Mouse (Mus musculus) cerebellum, adult 11-12 months (tissue): ENCODE measurements around the gene Tef.
A peak's percentile ranks its signal among the peaks of the same experiment; 100 is the strongest.

Experiments used
- DNase-seq: peaks from one replicate; pipeline ENCODE4 v3.0.0; 2022

Tef gene

DNA sequence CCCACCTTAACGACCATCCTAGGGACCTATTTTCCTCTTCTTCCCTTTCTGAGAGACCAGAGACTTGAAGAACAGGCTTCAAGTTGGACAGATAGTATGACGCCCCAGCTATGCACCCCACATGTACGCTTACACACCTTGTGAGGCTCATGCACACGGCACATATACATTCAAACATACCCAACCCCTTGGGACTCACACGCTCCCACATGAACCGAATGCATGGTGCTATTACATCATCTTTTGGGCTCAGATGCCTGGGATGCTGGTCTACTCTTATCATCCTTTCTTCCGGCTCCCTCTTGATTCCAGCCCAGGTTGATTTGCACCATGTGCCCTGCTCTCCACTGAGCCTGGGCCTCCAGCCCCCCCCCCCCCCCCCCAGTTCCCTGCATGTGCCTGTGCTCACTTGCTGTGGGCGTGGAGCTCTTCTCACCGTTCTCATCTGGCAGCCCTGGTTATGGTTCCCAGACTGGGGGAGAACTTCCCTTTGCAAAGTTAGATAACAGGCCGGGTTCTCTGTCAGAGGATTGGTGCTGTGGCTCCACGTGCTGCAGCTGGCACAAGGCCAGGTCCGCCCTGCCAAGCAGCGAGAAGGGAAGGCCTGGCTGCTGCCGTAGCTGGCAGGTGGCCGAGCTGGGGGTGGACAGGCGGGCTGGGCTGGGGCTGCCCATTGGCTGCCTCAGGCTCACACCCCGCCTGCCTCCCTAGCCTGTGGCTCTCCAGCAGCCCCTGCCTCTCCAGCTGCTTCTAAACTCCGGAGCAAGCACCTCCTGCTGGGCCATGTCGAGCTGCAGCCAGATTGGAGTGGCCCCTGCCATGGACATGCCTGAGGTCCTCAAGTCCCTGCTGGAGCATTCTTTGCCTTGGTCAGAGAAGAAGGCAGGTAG, at the start of gene Tef:
Tef (plus strand) TSS at position 421 of the 890 bp plus-strand sequence.
- DNase-seq = peak; percentile 100

DNA sequence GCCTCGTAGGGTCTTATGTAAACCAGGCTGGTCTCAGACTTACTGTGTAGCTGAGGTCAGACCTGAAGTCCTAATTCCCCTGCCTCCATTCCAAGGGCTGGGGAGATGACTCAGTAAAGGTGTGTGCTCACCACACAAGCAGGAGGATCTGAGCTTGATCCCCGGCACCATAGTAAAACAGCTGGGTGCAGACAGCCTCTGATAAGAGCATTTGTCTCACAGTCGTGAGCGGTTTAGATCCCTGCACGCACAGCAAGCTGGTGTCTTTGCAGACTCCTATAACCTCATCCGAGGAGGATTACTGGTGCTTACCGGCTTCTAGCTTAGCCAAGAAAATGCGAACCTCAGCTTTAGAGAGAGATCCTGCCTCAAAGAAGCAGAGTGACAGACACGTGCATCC, 48.6 kb upstream of the Tef start:
- DNase-seq = no peak

DNA sequence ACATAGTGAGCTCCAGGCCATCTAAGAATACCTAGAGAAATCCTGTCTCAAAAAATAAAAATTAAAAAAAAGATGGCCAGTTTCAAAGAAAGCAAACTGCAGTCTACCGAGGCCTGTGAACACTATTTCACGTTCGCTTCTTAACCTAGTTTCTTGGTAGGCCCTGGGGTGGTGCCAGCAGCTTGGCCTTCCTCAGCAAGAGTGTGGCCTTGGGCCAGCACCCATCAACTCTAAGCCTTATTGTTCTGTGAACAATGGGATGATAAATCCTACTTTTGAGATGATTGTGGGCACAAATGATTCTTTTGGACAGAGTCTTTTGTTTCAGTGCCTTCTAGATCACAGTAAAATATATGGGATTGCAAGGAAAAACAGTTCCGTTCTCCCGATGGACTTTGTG, 43.5 kb upstream of the Tef start:
- peak; percentile 56 for DNase-seq

DNA sequence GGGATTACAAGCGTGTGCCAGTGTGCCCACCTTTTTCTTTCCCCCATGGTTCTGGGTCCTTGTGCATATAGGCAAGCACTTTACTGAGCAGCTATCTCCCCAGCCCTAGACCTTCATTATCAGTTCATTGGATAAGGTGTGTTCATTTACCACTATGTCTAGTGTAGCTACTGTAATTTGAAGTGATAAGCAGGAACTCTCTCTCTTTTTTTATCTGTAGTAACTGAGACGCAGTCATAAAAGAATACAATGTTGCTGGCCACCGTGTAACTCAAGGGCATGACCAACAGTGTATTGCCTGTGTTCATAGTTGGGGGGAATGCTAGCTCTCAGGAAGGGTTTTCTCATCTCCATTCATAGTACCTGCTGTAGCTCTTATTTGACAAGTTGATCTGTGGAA, 42.7 kb upstream of the Tef start:
- no peak for DNase-seq

DNA sequence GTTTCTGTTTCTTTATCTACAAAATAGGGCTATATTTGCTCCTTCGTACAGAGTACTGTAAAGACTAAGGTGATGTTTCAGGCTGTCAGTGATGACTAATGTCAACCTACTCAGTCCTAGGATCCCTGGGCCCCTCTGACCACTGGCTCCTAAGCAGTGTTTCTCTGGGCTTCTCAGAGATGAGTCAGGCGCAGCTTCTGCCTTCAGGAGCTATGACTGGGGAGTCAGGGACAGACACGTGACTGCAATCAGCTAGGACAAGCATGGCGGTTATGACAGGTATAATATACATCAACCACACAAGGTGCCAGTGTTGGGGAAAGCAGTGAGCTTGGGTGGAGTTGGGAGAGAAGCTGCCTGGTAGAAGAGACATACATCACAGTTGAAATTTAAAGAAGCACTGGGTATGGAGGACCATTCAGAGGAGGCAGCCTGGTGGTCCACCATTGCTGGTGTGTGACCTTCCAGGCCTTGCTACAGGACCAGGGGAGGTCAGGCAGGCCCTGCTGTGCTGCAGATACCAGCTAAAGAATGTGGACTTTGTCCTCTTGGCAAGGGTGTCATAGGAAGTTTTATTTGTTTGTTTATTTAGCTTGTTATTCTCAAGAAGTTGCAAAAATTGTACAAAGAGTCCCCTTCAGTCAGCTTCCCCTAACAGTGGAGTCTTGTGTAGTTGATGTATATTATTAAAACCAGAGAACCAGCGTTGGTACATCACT, 41.7 kb upstream of the Tef start:
- DNase-seq = no peak

DNA sequence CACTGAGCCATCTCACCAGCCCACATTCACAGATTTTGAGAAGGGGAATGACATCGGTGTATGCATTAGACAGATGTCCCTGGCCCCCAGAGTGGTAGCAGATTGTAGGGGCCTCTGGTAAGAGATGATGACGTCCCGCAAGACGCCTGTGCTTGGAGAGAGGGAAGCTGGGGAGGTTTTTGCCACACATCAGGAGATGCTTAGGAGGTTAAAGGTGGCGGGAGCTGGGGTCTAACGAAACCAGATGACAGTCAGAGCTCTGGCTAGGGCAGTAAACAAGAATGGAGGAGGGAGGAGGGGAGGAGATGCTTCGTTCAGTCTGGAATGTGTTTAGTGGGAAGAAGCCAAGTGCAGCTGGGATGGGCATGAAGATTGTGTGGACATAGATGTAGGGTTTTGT, 40.8 kb upstream of the Tef start:
- no peak for DNase-seq

DNA sequence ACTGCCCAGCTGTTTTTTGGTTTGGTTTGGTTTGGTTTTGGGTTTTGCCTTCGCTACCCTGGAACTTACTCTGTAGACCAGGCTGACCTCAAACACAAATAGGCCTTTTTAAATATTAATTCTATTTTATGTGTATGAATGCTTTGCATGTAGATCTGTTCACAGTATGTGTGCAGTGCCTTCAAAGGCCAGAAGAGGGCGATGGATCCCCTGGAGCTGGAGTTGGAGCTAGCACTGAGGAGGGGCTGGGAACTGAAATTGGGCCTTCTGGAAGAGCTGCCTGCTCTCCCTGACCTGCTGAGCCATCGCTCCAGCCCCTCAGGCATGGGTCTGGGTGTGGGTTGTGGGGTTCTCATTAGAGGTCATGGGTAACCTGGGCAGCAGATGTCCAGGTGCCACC, 40.3 kb upstream of the Tef start:
- no peak for DNase-seq

DNA sequence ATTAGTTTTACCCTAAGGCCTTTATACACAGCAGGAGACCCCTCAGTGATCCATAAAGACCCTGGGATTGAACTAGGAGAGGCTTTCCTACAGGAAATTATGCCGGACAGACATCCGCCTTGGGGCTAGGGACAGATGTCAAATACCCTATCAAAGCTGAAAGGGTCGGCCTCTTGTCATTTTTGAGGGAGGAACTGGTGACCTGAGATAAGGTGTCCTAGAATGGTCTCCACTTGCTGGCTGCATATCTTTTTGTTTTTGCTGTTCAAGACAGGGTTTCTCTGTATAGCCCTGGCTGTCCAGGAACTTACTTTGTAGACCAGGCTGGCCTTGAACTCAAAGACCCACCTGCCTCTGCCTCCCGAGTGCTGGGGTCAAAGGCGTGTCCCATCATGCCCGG, 37.6 kb upstream of the Tef start:
- DNase-seq = no peak

DNA sequence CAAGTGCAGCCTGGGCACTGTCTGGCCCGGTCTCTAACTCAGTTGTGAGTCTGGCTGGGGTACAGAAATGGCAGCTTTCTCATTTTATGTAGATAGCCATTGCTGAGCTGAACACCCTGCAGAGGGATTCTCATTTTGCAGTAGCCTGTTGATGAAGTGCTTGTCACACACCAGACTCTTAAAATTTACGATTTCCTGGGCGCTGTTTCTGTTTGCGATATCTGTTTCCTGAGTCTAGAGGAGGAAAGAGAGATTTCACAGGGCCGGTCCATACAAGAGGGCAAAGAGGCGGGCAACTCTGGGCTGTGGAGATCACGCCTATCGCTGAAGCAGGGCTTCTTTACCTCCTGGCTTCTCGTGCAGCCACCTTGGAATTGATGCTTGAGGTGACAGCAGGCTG, 36.6 kb upstream of the Tef start:
- DNase-seq = no peak

DNA sequence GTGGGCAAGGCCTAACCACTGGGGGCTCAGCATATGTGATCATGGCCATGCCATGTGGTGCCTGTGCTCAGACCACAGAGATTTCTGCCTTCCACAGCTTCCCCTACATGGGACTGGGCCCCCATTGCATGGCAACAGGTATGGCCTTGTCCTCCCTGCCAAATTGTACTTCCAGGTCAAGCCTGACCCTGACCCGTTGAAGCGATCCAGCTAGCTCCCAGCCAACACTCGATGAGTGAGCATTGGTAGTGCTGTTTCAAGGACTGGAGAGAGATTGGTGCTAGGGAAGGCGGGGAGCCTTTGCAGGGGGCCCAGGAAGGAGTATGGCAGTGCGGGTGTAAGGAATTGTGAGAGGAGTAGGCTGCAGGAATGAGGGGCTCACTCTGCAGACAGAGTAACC, 35.8 kb upstream of the Tef start:
- no peak for DNase-seq

DNA sequence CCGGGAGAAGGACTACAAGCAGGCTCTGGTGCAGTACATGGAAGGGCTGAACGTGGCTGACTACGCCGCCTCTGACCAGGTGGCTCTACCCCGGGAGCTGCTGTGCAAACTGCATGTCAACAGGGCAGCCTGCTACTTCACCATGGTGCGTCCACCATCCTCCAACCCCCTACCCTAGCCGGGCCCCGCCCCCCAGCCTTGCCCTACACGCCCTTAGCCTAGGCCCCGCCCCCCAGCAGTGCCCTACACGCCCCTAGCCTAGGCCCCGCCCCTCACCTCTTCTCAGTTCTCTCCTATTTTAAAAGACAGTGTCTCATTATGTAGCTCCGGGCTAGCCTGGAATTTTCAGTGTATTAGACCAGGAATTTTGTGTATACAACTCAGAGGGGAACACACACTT, 33.2 kb upstream of the Tef start:
- DNase-seq = no peak

DNA sequence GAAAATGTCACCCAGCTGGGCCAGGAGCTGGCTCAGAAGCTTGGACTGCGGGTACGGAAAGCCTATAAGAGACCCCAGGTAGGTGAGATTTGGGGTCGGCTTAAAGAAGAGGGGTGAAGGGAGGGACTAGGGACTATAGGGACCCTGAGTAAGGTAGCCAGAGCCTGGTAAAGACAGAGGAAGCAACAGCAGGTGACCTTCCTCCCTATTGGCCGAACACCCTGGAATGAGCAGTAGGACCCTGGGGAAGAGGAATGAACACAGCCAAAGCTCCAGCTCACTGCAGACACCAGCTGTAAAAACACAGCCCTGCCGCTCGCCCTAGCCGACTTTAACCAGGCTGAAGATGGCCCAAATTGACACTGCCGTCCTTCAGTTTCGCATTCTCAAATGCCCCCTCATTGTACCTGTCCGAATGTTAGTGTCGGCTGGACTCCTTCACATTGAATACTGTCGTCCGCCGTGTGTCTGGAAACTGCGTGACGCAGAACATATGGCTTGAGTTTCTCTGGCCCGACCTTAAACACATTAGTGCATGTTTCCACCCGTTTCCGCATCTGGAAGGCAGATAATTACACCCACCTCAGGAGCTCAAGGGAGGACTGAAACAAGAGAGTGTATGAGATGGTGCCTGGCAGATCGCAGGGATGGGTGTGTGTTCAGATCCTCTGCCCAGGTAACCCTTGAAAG, 29.6 kb upstream of the Tef start:
- no peak for DNase-seq

DNA sequence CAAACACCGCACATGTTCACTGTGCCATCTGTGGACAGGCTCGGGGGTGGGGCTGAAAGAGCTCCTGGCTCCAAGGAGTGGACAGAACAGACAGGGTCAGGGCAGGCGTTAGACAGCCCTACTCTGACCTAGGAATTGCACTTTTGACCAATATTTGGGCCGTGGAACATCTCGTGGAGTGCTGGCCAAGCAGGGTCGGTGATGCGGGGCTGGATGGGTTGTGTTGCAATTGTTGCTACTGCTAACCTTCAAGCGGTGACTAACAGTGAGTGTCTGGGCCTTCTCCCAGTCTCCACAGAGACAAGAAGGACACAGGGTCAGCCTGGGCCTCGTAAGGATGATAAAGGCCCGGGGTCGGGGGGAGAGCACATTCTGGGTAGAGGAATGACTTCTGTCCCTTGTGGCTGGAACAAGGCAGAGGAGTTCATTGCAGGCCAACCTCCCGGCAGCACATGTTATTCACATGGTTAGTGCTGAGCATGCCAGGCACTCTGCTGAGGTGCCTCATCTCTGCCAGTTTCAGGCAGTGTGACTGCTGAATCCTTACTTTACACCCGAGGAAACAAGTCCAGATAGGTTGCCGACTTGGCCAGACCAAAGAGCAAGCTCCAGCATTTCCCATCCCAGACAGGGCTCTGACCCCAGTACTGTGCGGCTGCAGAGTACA, 27.6 kb upstream of the Tef start:
- DNase-seq = peak; percentile 58

DNA sequence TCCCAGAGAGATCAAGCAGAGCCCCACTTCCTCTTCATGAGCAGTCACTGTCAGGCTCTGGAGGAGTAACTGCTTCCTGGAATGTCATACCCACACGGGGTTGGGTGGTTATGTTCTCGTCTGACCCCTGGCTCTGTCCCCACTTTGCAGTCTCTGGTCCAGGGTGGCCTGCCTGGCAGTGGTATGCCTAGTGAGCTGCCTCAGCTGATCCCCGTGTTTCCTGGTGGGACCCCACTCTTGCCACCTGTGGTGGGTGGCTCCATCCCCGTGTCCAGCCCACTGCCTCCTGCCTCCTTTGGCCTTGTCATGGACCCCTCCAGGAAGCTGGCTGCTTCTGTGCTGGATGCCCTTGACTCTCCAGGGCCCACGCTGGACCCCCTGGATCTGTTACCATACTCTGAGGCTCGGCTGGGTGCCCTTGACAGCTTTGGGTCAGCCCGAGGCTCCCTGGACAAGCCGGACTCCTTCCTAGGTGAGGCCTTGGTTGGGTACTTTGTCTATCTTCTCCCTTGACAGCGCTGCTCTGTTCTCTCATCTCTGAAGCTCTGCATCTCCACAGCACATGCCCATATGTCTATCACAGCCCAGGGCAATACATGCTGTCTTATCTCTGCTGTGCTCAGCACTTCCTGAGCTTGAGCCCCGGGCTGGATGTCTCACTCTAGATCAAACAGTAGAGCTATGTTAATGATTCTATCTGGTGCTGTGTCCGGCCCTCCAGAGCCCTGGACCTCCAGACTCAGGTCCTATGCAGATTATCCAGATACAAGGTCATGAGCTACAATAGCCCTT, 25.4 kb upstream of the Tef start:
- no peak for DNase-seq

DNA sequence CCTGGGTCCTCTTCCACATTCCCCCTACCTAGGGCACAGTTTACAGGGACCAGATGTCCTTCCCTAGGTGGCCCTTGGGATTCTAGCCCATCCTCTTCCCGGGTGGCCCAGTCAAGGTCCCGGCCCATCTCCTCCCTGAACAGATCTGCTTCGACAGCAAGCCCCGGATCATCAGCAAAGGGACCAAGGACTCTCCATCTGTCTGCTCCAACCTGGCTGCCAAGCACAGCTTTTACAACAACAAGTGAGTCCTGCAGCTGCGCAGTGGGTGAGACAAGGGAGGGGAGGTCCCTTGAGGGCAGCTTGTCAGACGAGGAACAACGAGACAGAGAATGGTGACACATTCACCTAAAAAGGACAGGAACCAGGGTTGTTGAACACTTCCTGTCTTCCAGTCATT, 20.4 kb upstream of the Tef start:
- DNase-seq = peak; percentile 78

DNA sequence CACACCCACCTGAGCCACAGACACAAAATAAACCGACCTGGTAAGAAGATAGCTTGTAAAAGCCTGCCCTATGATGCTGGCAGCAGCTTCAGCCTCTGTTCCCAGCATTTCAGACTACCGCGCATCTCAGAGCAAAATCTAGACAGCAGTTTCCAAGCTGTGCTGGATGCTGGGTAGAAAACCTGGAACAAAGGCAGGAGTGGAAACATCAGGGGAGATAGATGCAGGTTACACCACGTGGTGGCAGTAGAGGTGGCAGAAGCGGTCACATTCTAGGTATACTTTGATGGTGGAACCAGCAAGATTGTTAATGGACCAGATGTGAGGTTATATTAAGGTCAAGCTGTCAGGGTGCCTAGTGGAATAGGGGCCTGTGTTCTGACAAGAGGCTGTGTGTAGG, 17.5 kb upstream of the Tef start:
- DNase-seq = no peak

DNA sequence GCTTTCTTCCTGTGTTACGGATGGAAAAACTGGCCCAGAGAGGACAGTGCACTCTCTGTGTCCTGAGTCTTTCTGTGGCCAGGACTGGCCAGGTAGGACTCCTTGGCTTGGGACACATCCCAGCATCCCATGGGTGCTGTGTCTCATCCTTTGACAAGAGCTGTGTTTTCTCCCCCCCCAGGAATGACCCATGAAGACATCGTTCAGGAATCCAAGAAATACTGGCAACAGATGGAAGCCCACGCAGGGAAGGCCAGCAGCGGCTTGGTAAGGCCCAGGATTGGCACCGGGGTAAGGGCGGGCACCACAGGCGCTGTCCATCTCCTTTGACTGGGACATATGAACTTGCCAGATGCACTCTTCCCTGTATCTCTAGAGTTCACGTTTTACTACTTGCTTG, 16.5 kb upstream of the Tef start:
- DNase-seq = peak; percentile 67

DNA sequence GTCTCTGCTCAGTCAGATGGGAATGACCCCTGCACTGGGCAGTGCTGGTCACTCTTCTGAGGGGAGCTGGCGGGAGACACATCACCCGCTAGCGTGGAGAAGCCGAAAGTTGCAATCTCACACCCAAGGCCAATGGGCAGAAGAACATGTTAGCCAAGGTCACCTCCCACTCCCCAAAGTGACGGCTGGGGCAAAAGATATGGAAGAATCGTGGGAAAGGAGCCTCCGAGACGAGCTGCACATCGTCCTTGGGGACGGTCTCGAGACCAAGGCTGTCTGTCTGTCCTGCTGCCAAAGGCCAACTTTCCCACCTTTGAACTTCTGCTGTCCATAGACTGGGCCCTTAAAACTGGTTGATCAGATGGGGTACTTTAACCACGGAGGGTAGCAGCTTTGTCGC, 14.7 kb upstream of the Tef start:
- no peak for DNase-seq

DNA sequence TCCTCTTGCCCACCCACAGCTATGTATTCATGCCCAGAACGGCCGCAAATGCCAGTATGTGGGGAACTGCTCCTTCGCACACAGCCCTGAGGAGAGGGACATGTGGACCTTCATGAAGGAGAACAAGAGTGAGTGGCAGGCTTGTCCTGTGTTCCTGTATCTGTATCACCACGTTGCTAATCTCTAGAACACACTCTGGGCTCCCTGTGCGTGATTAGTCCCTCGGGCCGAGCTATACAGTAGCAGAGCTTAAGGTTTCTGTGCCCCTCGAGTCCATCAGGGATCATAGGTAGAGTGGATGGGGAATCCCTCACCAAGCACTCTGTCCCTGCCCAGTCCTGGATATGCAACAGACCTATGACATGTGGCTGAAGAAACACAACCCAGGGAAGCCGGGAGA, 9.8 kb upstream of the Tef start:
- no peak for DNase-seq

DNA sequence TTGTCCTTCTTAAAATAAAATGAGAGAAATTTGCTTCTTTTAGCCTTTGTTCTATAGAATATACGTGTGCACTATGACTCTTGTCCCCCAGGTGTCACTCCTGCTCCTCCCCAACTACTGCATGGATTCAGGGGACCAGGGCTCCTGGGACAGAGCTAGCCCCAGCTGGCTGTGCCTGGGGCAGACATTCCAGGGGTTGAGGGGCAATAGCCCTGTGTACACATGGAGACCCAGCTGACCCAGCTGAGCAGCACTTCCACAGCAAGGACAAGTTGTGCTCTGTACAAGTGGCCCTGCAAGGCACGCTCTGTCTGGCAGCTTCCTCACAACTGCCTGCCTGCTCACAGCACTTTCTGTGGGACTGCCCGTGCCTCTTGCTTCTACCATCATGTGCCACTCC, 6.0 kb upstream of the Tef start:
- no peak for DNase-seq

DNA sequence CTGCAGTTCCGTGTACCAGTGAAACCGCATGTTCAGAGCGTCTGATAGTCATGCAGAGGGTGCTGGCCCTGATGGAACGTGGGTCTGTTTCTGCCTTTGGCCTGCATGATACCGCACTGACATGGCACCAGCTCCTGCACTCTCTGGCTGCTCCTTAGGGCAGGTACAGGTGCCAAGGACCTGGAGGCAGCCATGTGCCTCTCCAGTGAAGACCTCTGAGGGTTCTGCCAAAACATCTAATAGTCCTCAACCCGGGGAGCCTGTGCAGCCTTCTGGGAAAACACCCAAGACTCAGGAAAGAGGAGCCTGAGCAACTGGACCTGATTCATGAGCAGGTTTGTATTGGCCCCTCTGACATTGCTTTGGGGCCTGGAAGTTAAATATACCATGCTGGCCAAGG, 4.4 kb upstream of the Tef start:
- peak; percentile 28 for DNase-seq

DNA sequence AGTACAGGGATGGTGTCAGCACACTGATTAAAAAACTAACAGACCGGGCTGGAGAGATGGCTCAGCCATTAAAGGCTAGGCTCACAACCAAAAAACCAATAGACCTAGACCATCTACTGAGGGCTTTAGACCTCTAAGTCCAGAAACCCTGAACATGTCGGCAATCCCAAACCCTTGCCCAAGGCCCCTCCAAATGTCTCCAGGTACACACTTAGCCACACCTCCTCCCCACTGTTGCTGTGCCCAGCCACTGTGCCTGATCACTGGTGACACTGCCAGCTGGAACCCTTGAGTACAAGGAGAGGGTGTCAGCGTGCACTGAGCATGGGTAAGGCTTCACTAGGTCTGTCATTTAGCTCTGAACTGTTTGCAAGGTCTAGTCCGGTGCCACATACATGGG, 3.8 kb upstream of the Tef start:
- DNase-seq = no peak

DNA sequence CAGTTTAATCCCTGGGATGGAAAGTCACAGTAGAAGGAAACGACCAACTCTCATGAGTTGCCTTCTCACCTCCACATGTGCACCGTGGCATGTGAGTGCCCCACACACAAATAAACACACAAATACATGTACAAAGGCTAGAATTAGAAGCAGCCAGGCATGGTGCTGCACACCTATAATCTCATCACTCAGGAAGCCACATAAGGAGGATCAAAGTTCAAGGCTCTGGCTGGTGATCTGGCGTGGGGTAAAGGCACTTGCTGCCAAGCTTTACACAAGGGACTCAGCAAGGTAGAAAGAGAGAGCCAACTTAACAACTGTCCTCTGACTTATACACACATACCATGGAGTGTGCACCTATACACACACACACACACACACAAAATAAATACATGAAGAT, 1.8 kb upstream of the Tef start:
- no peak for DNase-seq
